Comparison of ENCODE assay signal across 8 mouse cellular contexts in the genomic region with DNA sequence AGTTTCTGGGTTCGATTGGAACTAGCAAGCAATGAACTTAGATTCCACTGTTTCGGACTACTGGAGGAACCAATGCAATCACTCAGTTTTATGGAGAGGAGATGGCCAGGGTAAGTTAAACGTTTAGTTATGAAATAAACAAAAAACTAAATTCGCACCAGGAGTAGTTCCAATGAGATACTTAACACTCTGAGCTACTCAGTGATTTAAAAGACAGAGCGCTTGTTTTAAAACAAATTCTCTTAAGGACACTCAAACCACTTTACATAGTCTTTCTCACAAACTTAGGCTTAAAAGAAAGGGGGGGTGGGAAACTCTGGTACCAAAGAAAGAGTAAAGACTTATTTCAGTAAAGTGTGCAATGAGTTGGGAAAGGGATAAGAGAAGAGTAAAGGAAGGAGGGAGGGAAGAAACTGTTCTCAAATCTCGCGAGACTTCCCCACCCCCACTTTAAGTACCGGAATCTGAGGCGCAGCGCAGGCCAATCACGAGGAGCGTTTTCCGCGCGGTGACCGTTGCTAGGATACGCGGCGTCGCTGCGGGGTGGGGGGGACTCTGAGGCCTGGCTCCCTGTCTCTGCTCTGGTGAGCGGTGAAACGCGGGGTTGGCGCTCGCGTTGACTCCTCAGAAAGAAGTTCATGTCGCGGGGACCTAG. TPM values are rescaled to one million over a fixed set of nuclear protein-coding genes. Genes with fewer than 3 reads are reported as not detected.
DNase-seq lines count a peak whose midpoint lies in the region; ATAC-seq lines count a peak whose summit lies in the region.

TSS of gene Ift74 (plus strand) at position 520 of the 655 bp plus-strand sequence.

- H3K4me2 ChIP-seq in kidney, embryonic 15.5 days, result peak within 1 kb of the TSS; percentile 59

- WGBS in heart, embryonic 10.5 days, result 3% methylated on average over 29 of the region's 29 CpGs
- 3% methylated on average over 29 of the region's 29 CpGs for WGBS in kidney, embryonic 15.5 days

- peak; percentile 91 to 92 for DNase-seq in B cell, adult 2 months
- peak; percentile 99 for DNase-seq in brain, adult 2 months (ENCODE audit: low read depth, low spot score)
- DNase-seq in heart, embryonic 10.5 days (ENCODE audit: low spot score), result peak; percentile 97
- peak; percentile 93 for DNase-seq in liver
- DNase-seq in spleen, postnatal 4 days (ENCODE audit: low spot score in 2 of 2), result peak; percentile 86 to 91

- H3K4me1 ChIP-seq in heart, embryonic 10.5 days, result peaks cover 4% of the 10 kb centered on the region; the same call in 1 of the 2 replicates
- H3K4me1 ChIP-seq in kidney, embryonic 15.5 days, result peaks cover 6% of the 10 kb centered on the region

- peak within 1 kb of the TSS; percentile 81 for H3K27ac ChIP-seq in heart, embryonic 10.5 days
- peak within 1 kb of the TSS; percentile 84 for H3K27ac ChIP-seq in kidney, embryonic 15.5 days

- H3K4me3 ChIP-seq in heart, embryonic 10.5 days, result peak within 1 kb of the TSS; percentile 78
- H3K4me3 ChIP-seq in kidney, embryonic 15.5 days (replicated peaks), result peak within 1 kb of the TSS; percentile 65

- peak within 1 kb of the TSS; percentile 66 for H3K9ac ChIP-seq in kidney, embryonic 15.5 days

- ATAC-seq in erythroblast, adult 5-6 weeks (replicated peaks; ENCODE audit: low FRiP score, poor library complexity, severe bottlenecking), result peak; percentile 97
- ATAC-seq in kidney, embryonic 15.5 days (replicated peaks; ENCODE audit: low FRiP score), result peak; percentile 100
- peak; percentile 98 for ATAC-seq in monocyte, adult 5-6 weeks (replicated peaks; ENCODE audit: insufficient number of reproducible peaks, low FRiP score, low TSS enrichment, poor library complexity, severe bottlenecking)

- no peaks in the 10 kb centered on the region for H3K9me3 ChIP-seq in heart, embryonic 10.5 days
- H3K9me3 ChIP-seq in kidney, embryonic 15.5 days (replicated peaks), result no peaks in the 10 kb centered on the region

- H3K36me3 ChIP-seq in heart, embryonic 10.5 days, result no peaks in the 10 kb centered on the region
- 0 out of 2 replicates have a peak, but pooled peaks cover 2% of the 10 kb centered on the region for H3K36me3 ChIP-seq in kidney, embryonic 15.5 days

- no peaks in the 10 kb centered on the region for H3K27me3 ChIP-seq in heart, embryonic 10.5 days (ENCODE audit: insufficient read depth, poor library complexity, severe bottlenecking)
- no peaks in the 10 kb centered on the region for H3K27me3 ChIP-seq in kidney, embryonic 15.5 days

RNA-seq across cellular contexts. Expression of gene Ift74, which starts in this region (rescaled TPM):
- total RNA-seq in erythroblast, adult 5-6 weeks (2015; ENCODE audit: low replicate concordance), result 0.38 and 3.3 TPM in 2 replicates
- total RNA-seq in erythroblast, adult 5-6 weeks (2017; ENCODE audit: low replicate concordance), result 2.5 and 2.8 TPM in 2 replicates
- polyA plus RNA-seq in heart, embryonic 10.5 days (2016; fragmentation: Nextera tagmentation; extraction: Ambion mirVana), result 13.9 and 21.5 TPM in 2 replicates
- 40.6 and 43.9 TPM in 2 replicates for polyA plus RNA-seq in kidney, embryonic 15.5 days (2015; fragmentation: Nextera tagmentation; extraction: Ambion mirVana)
- 3.7 to 8.4 TPM (median 3.8 TPM) in 3 replicates for total RNA-seq in monocyte, adult 5-6 weeks (2017)

Comparison
In these comparisons a context has a peak if more than half of its experiments do, and no peak if none do; other contexts are left out.
1. Peak in every context shown above with its lines: DNase-seq, ATAC-seq, H3K4me3 ChIP-seq and H3K27ac ChIP-seq.